Mouse (Mus musculus) liver, adult 2 months (tissue): ENCODE results near the gene Aldh3a1. TPM values are rescaled to one million over a fixed set of nuclear protein-coding genes. Genes with fewer than 3 reads are reported as not detected.
"Not testable (repeated sequence)": the region's sequence is repeated elsewhere in the genome, so short reads cannot be mapped to it uniquely, and the experiment has no call there.

Source experiments
- DNase-seq: peaks from one replicate; pipeline ENCODE4 v3.0.0-alpha.2; 2011; ENCODE audit warnings: low read depth, low spot score; ENCODE audit errors: extremely low read depth
- H3K27ac ChIP-seq: fragments of 200-500 bp; replicated peaks from 2 replicates; pipeline ENCODE4 v1.5.1; 2012; ENCODE audit warnings: low read depth, mild to moderate bottlenecking, control low read depth, inconsistent platforms, low read length; ENCODE audit not compliant: insufficient read depth
- H3K27me3 ChIP-seq: fragments of 200-500 bp; 2 replicates; pipeline ENCODE4 v1.6.1; 2012; ENCODE audit warnings: mild to moderate bottlenecking, moderate library complexity, low read length, inconsistent platforms; ENCODE audit not compliant: control insufficient read depth, insufficient read depth
- H3K36me3 ChIP-seq: fragments of 200-500 bp; 2 replicates; pipeline ENCODE4 v1.6.1; 2012; ENCODE audit warnings: low read length, inconsistent platforms; ENCODE audit not compliant: control insufficient read depth, insufficient read depth
- H3K4me1 ChIP-seq: fragments of 200-500 bp; 2 replicates; pipeline ENCODE4 v1.6.1; 2011; ENCODE audit warnings: low read length; ENCODE audit not compliant: control insufficient read depth, insufficient read depth
- H3K4me3 ChIP-seq: fragments of 200-500 bp; 2 replicates; pipeline ENCODE4 v1.5.1; 2011; ENCODE audit warnings: low read depth, mild to moderate bottlenecking, control low read depth, low read length, moderate library complexity; ENCODE audit not compliant: insufficient read depth
- H3K79me2 ChIP-seq: fragments of 200-500 bp; 2 replicates; pipeline ENCODE4 v1.6.1; 2012; ENCODE audit warnings: inconsistent platforms, mild to moderate bottlenecking, low read length, moderate library complexity; ENCODE audit not compliant: control insufficient read depth, insufficient read depth
- H3K9ac ChIP-seq: fragments of 200-500 bp; 2 replicates; pipeline ENCODE4 v1.6.1; 2012; ENCODE audit warnings: low read depth, mild to moderate bottlenecking, control low read depth, inconsistent platforms, low read length
- CTCF ChIP-seq: fragments of 200-500 bp; IDR thresholded peaks from 2 replicates; pipeline ENCODE4 v1.5.1; 2011; ENCODE audit warnings: low read depth, low read length, control low read depth
- POLR2A ChIP-seq: fragments of 200-500 bp; IDR thresholded peaks from 2 replicates; pipeline ENCODE4 v1.6.1; 2011; ENCODE audit warnings: low read length, control low read depth; ENCODE audit not compliant: insufficient read depth; ENCODE audit errors: extremely low read depth
- WGBS: fragments of 180-500 bp; shearing (Covaris S2); methylation state at CpG from one replicate; pipeline ENCODE4 v1.1.7; 2018; 5-methylcytosine and 5-hydroxymethylcytosine counted together
- polyA plus RNA-seq: library from polyadenylated mRNA; depleted of rRNA; stranded (reverse); fragments of >200 nt; gene quantifications from 2 replicates; pipeline ENCODE4 v1.2.3, GENCODE M21; 2012
- total RNA-seq: library from RNA; depleted of rRNA; stranded (reverse); fragments of >200 nt; gene quantifications from 2 replicates; pipeline ENCODE4 v1.2.3, GENCODE M21; 2014

The Aldh3a1 gene
- total and polyA plus RNA-seq, 2 experiments: 0.05 TPM; not detected in 1

DNA sequence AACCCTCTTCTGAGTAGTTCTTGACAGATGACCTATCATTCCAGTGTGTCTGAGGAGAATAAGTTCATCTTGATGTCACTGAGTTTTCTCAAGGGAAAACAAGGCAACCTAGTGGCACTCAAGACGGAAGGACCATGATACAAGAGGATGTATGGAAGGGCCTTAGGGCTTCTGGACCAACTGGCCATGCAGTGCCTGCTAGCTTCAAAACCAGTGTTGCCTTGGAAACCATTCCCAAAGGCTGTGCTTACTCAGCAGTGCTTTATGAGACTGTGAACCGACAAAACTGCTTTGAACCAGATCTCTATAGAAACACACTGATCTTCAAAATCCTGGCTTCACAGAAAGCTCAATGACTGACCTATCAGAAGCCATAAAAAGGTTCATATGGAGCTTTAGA, 16.6 kb upstream of the Aldh3a1 start:
- Histone ChIP-seq H3K36me3 (no peaks in the 10 kb centered on the region), H3K27ac (no peak overlapping the region), H3K79me2 (no peaks in the 10 kb centered on the region), H3K9ac (no peak overlapping the region), H3K4me1 (no peaks in the 10 kb centered on the region), H3K4me3 (no peak overlapping the region), H3K27me3 (no peaks in the 10 kb centered on the region)
- TF ChIP-seq POLR2A: no peak
- no peak for TF ChIP-seq CTCF
- WGBS: 84% methylated on average over 2 of the region's 2 CpGs
- DNase-seq: no peak

DNA sequence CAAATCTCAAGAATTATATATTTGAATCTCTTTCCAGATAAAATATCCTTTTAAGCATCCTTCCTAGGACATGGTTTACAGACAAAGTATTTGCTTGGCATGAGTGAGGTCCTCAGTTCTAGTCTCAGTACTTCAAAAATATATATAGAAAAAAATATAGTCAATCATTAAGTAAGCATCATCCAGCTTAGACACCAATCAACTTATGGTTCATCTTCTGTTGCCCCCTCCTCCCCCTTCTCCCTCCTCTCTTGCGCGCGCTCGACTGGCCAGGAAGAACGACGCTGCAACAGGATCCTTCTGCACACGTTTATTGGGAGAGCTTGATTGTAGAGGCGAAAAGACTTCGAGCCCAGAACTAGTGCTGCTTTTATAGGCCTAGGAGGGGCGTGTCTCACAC, 15.2 kb upstream of the Aldh3a1 start:
- 87% methylated on average over 7 of the region's 10 CpGs for WGBS
- not testable (repeated sequence) for H3K9ac ChIP-seq, H3K27ac ChIP-seq, H3K79me2 ChIP-seq, DNase-seq, H3K4me1 ChIP-seq, H3K36me3 ChIP-seq, H3K27me3 ChIP-seq, H3K4me3 ChIP-seq

DNA sequence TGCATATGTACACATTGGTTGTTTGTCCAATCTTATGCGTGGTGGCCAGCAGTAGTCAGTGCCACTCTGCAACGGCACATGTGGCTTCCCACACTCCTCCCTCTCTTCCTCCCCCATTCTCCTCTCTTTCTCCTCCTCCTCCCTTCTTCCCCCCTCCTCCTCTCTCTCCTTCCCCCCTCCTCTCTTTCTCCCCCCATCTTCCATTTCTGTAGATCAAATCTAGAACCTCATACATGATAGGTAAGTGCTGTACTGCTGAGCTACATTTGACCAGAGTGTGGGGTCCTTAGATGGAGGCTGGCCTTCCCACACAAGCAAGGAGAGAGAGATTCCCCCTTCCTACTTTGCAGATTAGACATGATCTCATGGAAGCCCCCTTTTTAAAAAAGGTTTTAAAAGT, 14.6 kb upstream of the Aldh3a1 start:
- no peaks in the 10 kb centered on the region for H3K36me3 ChIP-seq
- H3K27ac ChIP-seq: no peak overlapping the region
- no peaks in the 10 kb centered on the region for H3K27me3 ChIP-seq
- H3K9ac ChIP-seq: no peak overlapping the region
- DNase-seq: no peak
- TF ChIP-seq CTCF (no peak), POLR2A (no peak)
- no peaks in the 10 kb centered on the region for H3K4me1 ChIP-seq
- no peaks in the 10 kb centered on the region for H3K79me2 ChIP-seq
- no peak overlapping the region for H3K4me3 ChIP-seq
- WGBS: 81% methylated on average over 2 of the region's 2 CpGs

DNA sequence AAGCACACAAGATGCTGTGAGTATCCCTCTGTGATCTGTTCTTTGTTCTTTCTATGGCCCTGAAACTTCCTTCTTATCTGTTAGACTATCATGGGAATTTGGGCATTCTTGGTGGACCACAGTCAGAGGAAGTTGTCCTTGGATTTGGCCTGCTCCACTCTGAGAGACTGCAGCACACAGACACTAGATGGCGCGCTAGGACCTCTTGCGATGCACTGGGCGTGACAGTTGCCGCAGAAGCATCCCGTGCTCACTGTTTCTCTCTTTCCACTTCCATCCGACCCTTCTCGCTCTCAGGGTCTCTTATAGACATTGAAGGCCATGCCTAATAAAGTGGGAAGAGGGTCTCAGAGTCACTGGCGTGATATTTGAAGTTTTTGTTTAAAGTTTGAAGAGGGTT, 13.9 kb upstream of the Aldh3a1 start:
- 2% methylated on average over 9 of the region's 9 CpGs for WGBS

DNA sequence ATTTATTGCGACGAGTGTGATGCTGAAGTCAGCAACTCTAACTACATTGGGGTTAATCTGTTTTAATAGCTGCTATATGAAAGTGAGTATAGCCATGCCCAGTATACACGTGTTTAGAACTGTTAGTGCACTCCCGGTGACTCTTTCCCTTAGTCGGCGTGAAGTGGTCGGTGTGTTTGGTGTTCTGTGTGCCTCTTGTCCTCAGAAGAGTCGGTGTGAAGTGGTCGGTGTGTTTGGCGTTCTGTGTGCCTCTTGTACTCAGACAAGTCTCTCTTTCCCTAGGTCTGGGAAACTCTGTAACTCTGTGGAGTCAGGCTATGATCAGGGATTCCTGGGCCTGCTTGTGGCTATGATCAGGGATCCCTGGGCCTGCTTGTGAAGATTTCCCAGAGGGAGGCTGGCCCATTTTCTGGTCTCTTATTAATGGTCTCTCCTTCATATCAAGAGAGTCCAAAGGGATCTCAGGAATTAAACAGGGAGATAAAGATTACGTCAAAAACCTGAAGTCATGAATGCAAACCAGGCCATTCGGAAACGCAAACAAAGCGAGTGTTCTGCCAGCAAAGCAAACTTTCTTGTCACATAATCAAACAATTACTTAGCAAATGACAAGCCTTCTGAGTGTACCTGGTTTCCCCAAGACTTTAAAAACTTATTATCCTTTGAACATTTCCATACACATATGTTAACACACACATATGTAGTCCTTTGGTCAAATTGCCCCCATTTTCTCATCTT, 10.6 kb upstream of the Aldh3a1 start:
- TF ChIP-seq CTCF (no peak), POLR2A (no peak)
- DNase-seq: peak; percentile 41
- no peaks in the 10 kb centered on the region for H3K79me2 ChIP-seq
- no peaks in the 10 kb centered on the region for H3K4me1 ChIP-seq
- no peaks in the 10 kb centered on the region for H3K27me3 ChIP-seq
- 58% methylated on average over 14 of the region's 14 CpGs for WGBS
- H3K4me3 ChIP-seq: no peak overlapping the region
- no peak overlapping the region for H3K9ac ChIP-seq
- no peaks in the 10 kb centered on the region for H3K36me3 ChIP-seq
- no peak overlapping the region for H3K27ac ChIP-seq

More for the DNA sequence above, 13.9 kb upstream of the Aldh3a1 start:
- H3K4me3 ChIP-seq: no peak overlapping the region
- DNase-seq: peak; percentile 55
- no peaks in the 10 kb centered on the region for H3K27me3 ChIP-seq
- no peak overlapping the region for H3K27ac ChIP-seq
- no peaks in the 10 kb centered on the region for H3K36me3 ChIP-seq
- H3K9ac ChIP-seq: no peak overlapping the region
- H3K4me1 ChIP-seq: no peaks in the 10 kb centered on the region
- no peak for TF ChIP-seq POLR2A
- peak; percentile 100 for TF ChIP-seq CTCF
- H3K79me2 ChIP-seq: no peaks in the 10 kb centered on the region

DNA sequence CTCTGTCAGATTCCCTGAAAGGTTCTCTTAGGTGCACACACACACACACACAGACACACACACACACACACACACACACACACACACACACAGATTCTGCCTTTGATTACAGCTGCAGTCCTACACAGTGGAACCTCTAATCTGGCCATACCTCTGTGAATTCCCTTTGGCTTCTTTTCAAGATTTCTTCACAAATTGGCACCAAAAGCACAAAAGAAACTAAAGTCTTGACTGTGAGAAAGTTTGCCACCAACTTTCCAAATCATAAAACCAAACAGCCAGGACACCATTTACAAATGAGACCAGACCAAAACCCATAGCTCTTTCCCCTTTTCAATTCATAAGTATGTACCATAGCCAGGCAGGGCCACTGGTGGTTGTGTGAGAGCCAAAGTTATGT, 9.4 kb upstream of the Aldh3a1 start:
- Histone ChIP-seq H3K4me1 (no peaks in the 10 kb centered on the region), H3K36me3 (no peaks in the 10 kb centered on the region), H3K4me3 (no peak overlapping the region), H3K27me3 (no peaks in the 10 kb centered on the region), H3K79me2 (no peaks in the 10 kb centered on the region), H3K9ac (no peak overlapping the region), H3K27ac (no peak overlapping the region)
- DNase-seq: peak; percentile 32
- no peak for TF ChIP-seq CTCF
- TF ChIP-seq POLR2A: no peak
